Mouse (Mus musculus) forebrain, embryonic 14.5 days (tissue): ENCODE measurements at regions not wholly inside any gene's neighbourhood (a gene's known extent, or its start where the extent isn't known, plus 50 kb on each side); places are given as distances from the start of the nearest gene placed in this dataset.

Experiments
- ATAC-seq: fragments of 200-750 bp; cut with Nextera tagmentation; 2 replicates; pipeline ENCODE4 v1.8.0; 2017; ENCODE audit warnings: mild to moderate bottlenecking, moderate library complexity
- DNase-seq: peaks from one replicate; pipeline ENCODE4 v3.0.0-alpha.2; 2015; ENCODE audit warnings: low spot score
- H3K27ac ChIP-seq: fragments of 300-500 bp; sonication (generic); 2 replicates; pipeline ENCODE4 v1.5.1; 2014; ENCODE audit warnings: low read depth, mild to moderate bottlenecking, control low read depth, low read length, moderate library complexity
- H3K27me3 ChIP-seq: fragments of 300-500 bp; sonication (generic); replicated peaks from 2 replicates; pipeline ENCODE4 v1.6.1; 2014; ENCODE audit warnings: low read length, control low read depth, mixed read lengths; ENCODE audit not compliant: control insufficient read depth, insufficient read depth
- H3K36me3 ChIP-seq: fragments of 300-500 bp; sonication (generic); 2 replicates; pipeline ENCODE4 v1.6.1; 2014; ENCODE audit warnings: low read length, control low read depth; ENCODE audit not compliant: control insufficient read depth, insufficient read depth
- H3K4me1 ChIP-seq: fragments of 300-500 bp; sonication (generic); 2 replicates; pipeline ENCODE4 v1.6.1; 2014; ENCODE audit warnings: antibody characterized with exemption, low read length, control low read depth; ENCODE audit not compliant: control insufficient read depth, insufficient read depth
- H3K4me2 ChIP-seq: fragments of 300-500 bp; sonication (generic); 2 replicates; pipeline ENCODE4 v1.6.1; 2014; ENCODE audit warnings: mild to moderate bottlenecking, control low read depth, low read length
- H3K4me3 ChIP-seq: fragments of 300-500 bp; sonication (generic); 2 replicates; pipeline ENCODE4 v1.5.1; 2014; ENCODE audit warnings: low read depth, low read length, control low read depth
- H3K9ac ChIP-seq: fragments of 300-500 bp; sonication (generic); 2 replicates; pipeline ENCODE4 v1.6.1; 2014; ENCODE audit warnings: mild to moderate bottlenecking, low read length, control low read depth, moderate library complexity
- H3K9me3 ChIP-seq: fragments of 300-500 bp; sonication (generic); replicated peaks from 2 replicates; pipeline ENCODE4 v1.6.1; 2016; ENCODE audit warnings: low read length, control low read depth, mixed read lengths; ENCODE audit not compliant: control insufficient read depth
- WGBS: fragments of 180-500 bp; shearing (Covaris S2); extraction: QIAGEN DNeasy Blood & Tissue Kit; methylation state at CpG from one replicate; pipeline ENCODE4 v1.1.7; 2014; 5-methylcytosine and 5-hydroxymethylcytosine counted together

GRCm38 (mm10) chr9:35363936-35364335, 57.0 kb upstream of the Cdon start:
- no peaks in the 10 kb centered on the region for H3K36me3 ChIP-seq
- H3K4me1 ChIP-seq: peaks cover 50% of the 10 kb centered on the region
- DNase-seq: peak; percentile 75
- H3K27ac ChIP-seq: peak overlapping the region; percentile 46; the same call in 1 of the 2 replicates
- H3K4me2 ChIP-seq: no peak overlapping the region
- ATAC-seq: peak; percentile 57; the same call in 1 of the 2 replicates
- WGBS: 44% methylated on average over 4 of the region's 4 CpGs
- no peaks in the 10 kb centered on the region for H3K27me3 ChIP-seq
- no peak overlapping the region for H3K4me3 ChIP-seq
- no peak overlapping the region for H3K9ac ChIP-seq
- H3K9me3 ChIP-seq: no peaks in the 10 kb centered on the region

GRCm38 (mm10) chr9:35365975-35366374, 55.0 kb upstream of the Cdon start:
- peaks cover 32% of the 10 kb centered on the region for H3K4me1 ChIP-seq
- 92% methylated on average over 5 of the region's 5 CpGs for WGBS
- H3K4me2 ChIP-seq: no peak overlapping the region
- H3K27me3 ChIP-seq: no peaks in the 10 kb centered on the region
- no peaks in the 10 kb centered on the region for H3K36me3 ChIP-seq
- no peaks in the 10 kb centered on the region for H3K9me3 ChIP-seq
- DNase-seq: no peak
- no peak overlapping the region for H3K27ac ChIP-seq
- H3K9ac ChIP-seq: no peak overlapping the region
- ATAC-seq: no peak
- no peak overlapping the region for H3K4me3 ChIP-seq

- ATAC-seq (no peak), DNase-seq (no peak)
- Histone ChIP-seq H3K9ac (no peak overlapping the region), H3K4me3 (no peak overlapping the region), H3K36me3 (no peaks in the 10 kb centered on the region), H3K27ac (no peak overlapping the region), H3K27me3 (no peaks in the 10 kb centered on the region), H3K9me3 (no peaks in the 10 kb centered on the region), H3K4me2 (no peak overlapping the region), H3K4me1 (peaks cover 7% of the 10 kb centered on the region)
- 62% methylated on average over 5 of the region's 5 CpGs for WGBS
These were observed 51.9 kb upstream of the Cdon start for GRCm38 (mm10) chr9:35369063-35369462.

- H3K36me3 ChIP-seq: no peaks in the 10 kb centered on the region
- WGBS: 91% methylated on average over 3 of the region's 3 CpGs
These were observed 50.9 kb upstream of the Cdon start for GRCm38 (mm10) chr9:35370031-35370430.

GRCm38 (mm10) chr9:35370895-35371294, 50.0 kb upstream of the Cdon start:
- WGBS: 88% methylated on average over 3 of the region's 3 CpGs
- DNase-seq: no peak
- Histone ChIP-seq H3K9ac (no peak overlapping the region), H3K27ac (no peak overlapping the region), H3K4me3 (no peak overlapping the region), H3K27me3 (no peaks in the 10 kb centered on the region), H3K36me3 (no peaks in the 10 kb centered on the region), H3K9me3 (no peaks in the 10 kb centered on the region), H3K4me2 (no peak overlapping the region), H3K4me1 (peaks cover 4% of the 10 kb centered on the region)
- ATAC-seq: no peak

More at GRCm38 (mm10) chr9:35370031-35370430, 50.9 kb upstream of the Cdon start:
- ATAC-seq (no peak), DNase-seq (no peak)
- Histone ChIP-seq H3K4me2 (no peak overlapping the region), H3K27ac (no peak overlapping the region), H3K4me1 (peaks cover 4% of the 10 kb centered on the region), H3K27me3 (no peaks in the 10 kb centered on the region), H3K4me3 (no peak overlapping the region), H3K9ac (no peak overlapping the region), H3K9me3 (no peaks in the 10 kb centered on the region)
